Mouse (Mus musculus) forebrain, postnatal 0 days (tissue): ENCODE measurements around the gene Mgat1. TPM values are rescaled to one million over a fixed set of nuclear protein-coding genes. Genes with fewer than 3 reads are reported as not detected.

Experiments used
- ATAC-seq: fragments of 200-750 bp; cut with Nextera tagmentation; 2 replicates; pipeline ENCODE4 v1.8.0; 2017; ENCODE audit warnings: mild to moderate bottlenecking, moderate library complexity
- DNase-seq: peaks from one replicate; pipeline ENCODE4 v3.0.0-alpha.2; 2015
- H3K27ac ChIP-seq: fragments of 300-500 bp; sonication (generic); 2 replicates; pipeline ENCODE4 v1.5.1; 2014; ENCODE audit warnings: low read depth, mild to moderate bottlenecking, antibody characterized with exemption, low read length, moderate library complexity, mixed read lengths
- H3K27me3 ChIP-seq: fragments of 300-500 bp; sonication (generic); 2 replicates; pipeline ENCODE4 v1.6.1; 2014; ENCODE audit warnings: mild to moderate bottlenecking, low read length, mixed read lengths; ENCODE audit not compliant: insufficient read depth
- H3K36me3 ChIP-seq: fragments of 300-500 bp; sonication (generic); 2 replicates; pipeline ENCODE4 v1.6.1; 2014; ENCODE audit warnings: mild to moderate bottlenecking, moderate library complexity; ENCODE audit not compliant: insufficient read depth
- H3K4me1 ChIP-seq: fragments of 300-500 bp; sonication (generic); 2 replicates; pipeline ENCODE4 v1.6.1; 2014; ENCODE audit warnings: antibody characterized with exemption; ENCODE audit not compliant: insufficient read depth
- H3K4me2 ChIP-seq: fragments of 300-500 bp; sonication (generic); 2 replicates; pipeline ENCODE4 v1.6.1; 2014; ENCODE audit warnings: low read depth, mild to moderate bottlenecking, moderate library complexity
- H3K4me3 ChIP-seq: fragments of 300-500 bp; sonication (generic); 2 replicates; pipeline ENCODE4 v1.5.1; 2014; ENCODE audit warnings: low read depth, low read length, mixed read lengths
- H3K9ac ChIP-seq: fragments of 300-500 bp; sonication (generic); 2 replicates; pipeline ENCODE4 v1.6.1; 2014; ENCODE audit warnings: mild to moderate bottlenecking
- H3K9me3 ChIP-seq: fragments of 300-500 bp; sonication (generic); 2 replicates; pipeline ENCODE4 v1.6.1; 2016; ENCODE audit warnings: low read length
- CTCF ChIP-seq: sonication (generic); IDR thresholded peaks from 2 replicates; pipeline ENCODE4 v1.5.1; 2016; ENCODE audit warnings: antibody characterized with exemption, control low read depth, low read depth
- WGBS: fragments of 180-500 bp; shearing (Covaris S2); extraction: QIAGEN DNeasy Blood & Tissue Kit; methylation state at CpG from one replicate; pipeline ENCODE4 v1.1.7; 2014; 5-methylcytosine and 5-hydroxymethylcytosine counted together
- polyA plus RNA-seq: library from polyadenylated mRNA; unstranded; fragments of >200 nt; fragmentation: Nextera tagmentation; extraction: Ambion mirVana; gene quantifications from 2 replicates; pipeline ENCODE4 v1.2.1, GENCODE M21; 2015
- total RNA-seq: library from RNA; depleted of rRNA; stranded (reverse); fragments of >200 nt; gene quantifications from 2 replicates; pipeline ENCODE4 v1.2.3, GENCODE M21; 2014

Gene Mgat1
- total and polyA plus RNA-seq, 2 experiments from 2014 or later, result 28.1 to 75.7 TPM

- Histone ChIP-seq H3K4me2 (no peak overlapping the region), H3K4me3 (no peak overlapping the region), H3K27ac (no peak overlapping the region), H3K36me3 (no peaks in the 10 kb centered on the region), H3K9me3 (no peaks in the 10 kb centered on the region), H3K4me1 (peaks cover 16% of the 10 kb centered on the region), H3K9ac (no peak overlapping the region), H3K27me3 (no peaks in the 10 kb centered on the region)
- WGBS, result 57% methylated on average over 1 of the region's 1 CpGs
- ATAC-seq (no peak), DNase-seq (no peak)
- no peak for TF ChIP-seq CTCF
Observed at GRCm38 (mm10) chr11:49241471-49241870, 2.5 kb upstream of the Mgat1 start.

- H3K9me3 ChIP-seq, result no peaks in the 10 kb centered on the region
- peak overlapping the region; percentile 56 for H3K4me2 ChIP-seq
- H3K27ac ChIP-seq, result peak overlapping the region; percentile 90
- ATAC-seq (no peak), DNase-seq (no peak)
- WGBS, result 20% methylated on average over 11 of the region's 11 CpGs
- peaks cover 16% of the 10 kb centered on the region for H3K4me1 ChIP-seq
- no peaks in the 10 kb centered on the region for H3K36me3 ChIP-seq
- peak overlapping the region; percentile 87 for H3K4me3 ChIP-seq
- peak overlapping the region; percentile 84 for H3K9ac ChIP-seq
- no peak for TF ChIP-seq CTCF
- no peaks in the 10 kb centered on the region for H3K27me3 ChIP-seq
Observed at GRCm38 (mm10) chr11:49242944-49243626, 906 bp upstream of the Mgat1 start.

GRCm38 (mm10) chr11:49244595-49244930 lies 572 bp downstream of the Mgat1 start:
- peak overlapping the region; percentile 87 for H3K4me3 ChIP-seq
- H3K9ac ChIP-seq, result peak overlapping the region; percentile 84
- peaks cover 16% of the 10 kb centered on the region for H3K4me1 ChIP-seq
- TF ChIP-seq CTCF, result no peak
- WGBS, result under 1% methylated on average over 4 of the region's 4 CpGs
- peak overlapping the region; percentile 90 for H3K27ac ChIP-seq
- no peaks in the 10 kb centered on the region for H3K27me3 ChIP-seq
- H3K4me2 ChIP-seq, result peak overlapping the region; percentile 56
- no peaks in the 10 kb centered on the region for H3K36me3 ChIP-seq
- no peaks in the 10 kb centered on the region for H3K9me3 ChIP-seq
- DNase-seq, result no peak
- no peak for ATAC-seq

GRCm38 (mm10) chr11:49245176-49245575 lies 1.2 kb downstream of the Mgat1 start:
- no peak for DNase-seq
- TF ChIP-seq CTCF, result no peak
- 22% methylated on average over 7 of the region's 7 CpGs for WGBS
- Histone ChIP-seq H3K36me3 (no peaks in the 10 kb centered on the region), H3K27ac (no peak overlapping the region), H3K27me3 (no peaks in the 10 kb centered on the region), H3K9ac (no peak overlapping the region), H3K9me3 (no peaks in the 10 kb centered on the region), H3K4me1 (peaks cover 20% of the 10 kb centered on the region), H3K4me2 (peak overlapping the region; percentile 56), H3K4me3 (no peak overlapping the region)
- no peak for ATAC-seq

GRCm38 (mm10) chr11:49245634-49246415 lies 1.8 kb downstream of the Mgat1 start:
- no peaks in the 10 kb centered on the region for H3K36me3 ChIP-seq
- H3K9ac ChIP-seq, result peak overlapping the region; percentile 14; the same call in 1 of the 2 replicates
- no peak overlapping the region for H3K27ac ChIP-seq
- no peak for ATAC-seq
- H3K9me3 ChIP-seq, result no peaks in the 10 kb centered on the region
- H3K4me2 ChIP-seq, result peak overlapping the region; percentile 56; the same call in 1 of the 2 replicates
- DNase-seq, result no peak
- no peak for TF ChIP-seq CTCF
- H3K27me3 ChIP-seq, result no peaks in the 10 kb centered on the region
- WGBS, result 30% methylated on average over 12 of the region's 12 CpGs
- no peak overlapping the region for H3K4me3 ChIP-seq
- peaks cover 22% of the 10 kb centered on the region for H3K4me1 ChIP-seq

GRCm38 (mm10) chr11:49246523-49246922 lies 2.5 kb downstream of the Mgat1 start:
- no peak for TF ChIP-seq CTCF
- ATAC-seq (no peak), DNase-seq (no peak)
- no peaks in the 10 kb centered on the region for H3K9me3 ChIP-seq
- no peak overlapping the region for H3K9ac ChIP-seq
- 95% methylated on average over 4 of the region's 4 CpGs for WGBS
- no peak overlapping the region for H3K27ac ChIP-seq
- H3K27me3 ChIP-seq, result no peaks in the 10 kb centered on the region
- no peaks in the 10 kb centered on the region for H3K36me3 ChIP-seq
- peaks cover 27% of the 10 kb centered on the region for H3K4me1 ChIP-seq
- H3K4me2 ChIP-seq, result no peak overlapping the region
- H3K4me3 ChIP-seq, result no peak overlapping the region

GRCm38 (mm10) chr11:49247255-49247654 lies 3.3 kb downstream of the Mgat1 start:
- ATAC-seq (no peak), DNase-seq (no peak)
- H3K36me3 ChIP-seq, result no peaks in the 10 kb centered on the region
- H3K4me1 ChIP-seq, result peaks cover 27% of the 10 kb centered on the region
- H3K4me2 ChIP-seq, result no peak overlapping the region
- H3K9ac ChIP-seq, result no peak overlapping the region
- WGBS, result 82% methylated on average over 2 of the region's 2 CpGs
- H3K27me3 ChIP-seq, result no peaks in the 10 kb centered on the region
- no peak overlapping the region for H3K27ac ChIP-seq
- no peaks in the 10 kb centered on the region for H3K9me3 ChIP-seq
- no peak overlapping the region for H3K4me3 ChIP-seq
- TF ChIP-seq CTCF, result no peak
